Mouse (Mus musculus): ENCODE results near the gene Izumo1r.

GRCm38 (mm10) chr9:14895237-14895835 is 8.4 kb downstream of the Izumo1r start:
- TF ChIP-seq CTCF (IDR thresholded peaks at IDR 0.05; ENCODE audit: insufficient read depth, low read length): no peak
- TF ChIP-seq POLR2A (IDR thresholded peaks at IDR 0.05; ENCODE audit: borderline replicate concordance, extremely low read depth, low read depth, low read length): no peak

Data from lung, adult 2 months (tissue).